Mouse (Mus musculus): Measurements from ENCODE around the gene Cops4. TPM values are rescaled to one million over a fixed set of nuclear protein-coding genes. Genes with fewer than 3 reads are reported as not detected.

Cops4 gene
- polyA plus RNA-seq, 1 experiment from 2014 or later: 254 TPM

GRCm38 (mm10) chr5:100548236-100548635, 30.1 kb downstream of the Cops4 start:
- Histone ChIP-seq H3K9me3 (ENCODE audit: control insufficient read depth, low read length) (no peaks in the 10 kb centered on the region), H3K27me3 (ENCODE audit: control insufficient read depth, insufficient read depth, low read length) (no peaks in the 10 kb centered on the region), H3K27ac (replicated peaks; ENCODE audit: low read depth, low read length) (no peak overlapping the region), H3K4me3 (ENCODE audit: low read depth, low read length) (no peak overlapping the region), H3K4me2 (ENCODE audit: low read depth, severe bottlenecking) (no peak overlapping the region), H3K4me1 (ENCODE audit: control insufficient read depth, insufficient read depth, low read length) (no peaks in the 10 kb centered on the region), H3K9ac (ENCODE audit: low read length) (no peak overlapping the region), H3K36me3 (ENCODE audit: control insufficient read depth, insufficient read depth, low read length) (peaks cover 15% of the 10 kb centered on the region; the same call in 1 of the 2 replicates)
- ATAC-seq (ENCODE audit: insufficient number of reproducible peaks, low FRiP score, low TSS enrichment, low read depth) (no peak), DNase-seq (ENCODE audit: low spot score) (no peak)
- 90% methylated on average over 2 of the region's 2 CpGs for WGBS

GRCm38 (mm10) chr5:100549311-100549710, 31.2 kb downstream of the Cops4 start:
- no peak overlapping the region for H3K4me3 ChIP-seq (ENCODE audit: low read depth, low read length)
- no peak for DNase-seq (ENCODE audit: low spot score)
- H3K27me3 ChIP-seq (ENCODE audit: control insufficient read depth, insufficient read depth, low read length): no peaks in the 10 kb centered on the region
- WGBS: 92% methylated on average over 4 of the region's 4 CpGs
- H3K9me3 ChIP-seq (ENCODE audit: control insufficient read depth, low read length): no peaks in the 10 kb centered on the region
- no peak overlapping the region for H3K27ac ChIP-seq (replicated peaks; ENCODE audit: low read depth, low read length)
- peaks cover 13% of the 10 kb centered on the region; the same call in 1 of the 2 replicates for H3K36me3 ChIP-seq (ENCODE audit: control insufficient read depth, insufficient read depth, low read length)
- no peaks in the 10 kb centered on the region for H3K4me1 ChIP-seq (ENCODE audit: control insufficient read depth, insufficient read depth, low read length)
- H3K4me2 ChIP-seq (ENCODE audit: low read depth, severe bottlenecking): no peak overlapping the region
- no peak for ATAC-seq (ENCODE audit: insufficient number of reproducible peaks, low FRiP score, low TSS enrichment, low read depth)
- no peak overlapping the region for H3K9ac ChIP-seq (ENCODE audit: low read length)

GRCm38 (mm10) chr5:100550151-100550550, 32.0 kb downstream of the Cops4 start:
- Histone ChIP-seq H3K9ac (ENCODE audit: low read length) (no peak overlapping the region), H3K36me3 (ENCODE audit: control insufficient read depth, insufficient read depth, low read length) (peaks cover 10% of the 10 kb centered on the region; the same call in 1 of the 2 replicates), H3K9me3 (ENCODE audit: control insufficient read depth, low read length) (no peaks in the 10 kb centered on the region), H3K4me1 (ENCODE audit: control insufficient read depth, insufficient read depth, low read length) (no peaks in the 10 kb centered on the region), H3K27ac (replicated peaks; ENCODE audit: low read depth, low read length) (no peak overlapping the region), H3K4me3 (ENCODE audit: low read depth, low read length) (no peak overlapping the region), H3K27me3 (ENCODE audit: control insufficient read depth, insufficient read depth, low read length) (no peaks in the 10 kb centered on the region), H3K4me2 (ENCODE audit: low read depth, severe bottlenecking) (no peak overlapping the region)
- DNase-seq (ENCODE audit: low spot score) (no peak), ATAC-seq (ENCODE audit: insufficient number of reproducible peaks, low FRiP score, low TSS enrichment, low read depth) (no peak)
- WGBS: 92% methylated on average over 1 of the region's 1 CpGs

- ATAC-seq (ENCODE audit: insufficient number of reproducible peaks, low FRiP score, low TSS enrichment, low read depth): no peak
- Histone ChIP-seq H3K4me3 (ENCODE audit: low read depth, low read length) (no peak overlapping the region), H3K36me3 (ENCODE audit: control insufficient read depth, insufficient read depth, low read length) (0 out of 2 replicates have a peak, but pooled peaks cover 2% of the 10 kb centered on the region), H3K27me3 (ENCODE audit: control insufficient read depth, insufficient read depth, low read length) (no peaks in the 10 kb centered on the region), H3K4me1 (ENCODE audit: control insufficient read depth, insufficient read depth, low read length) (no peaks in the 10 kb centered on the region), H3K4me2 (ENCODE audit: low read depth, severe bottlenecking) (no peak overlapping the region), H3K9me3 (ENCODE audit: control insufficient read depth, low read length) (no peaks in the 10 kb centered on the region), H3K27ac (replicated peaks; ENCODE audit: low read depth, low read length) (no peak overlapping the region), H3K9ac (ENCODE audit: low read length) (no peak overlapping the region)
- DNase-seq (ENCODE audit: low spot score): no peak
- 77% methylated on average over 2 of the region's 2 CpGs for WGBS
Observed at GRCm38 (mm10) chr5:100551952-100552351, 33.8 kb downstream of the Cops4 start.

- no peak overlapping the region for H3K9ac ChIP-seq (ENCODE audit: low read length)
- no peak overlapping the region for H3K4me2 ChIP-seq (ENCODE audit: low read depth, severe bottlenecking)
- no peaks in the 10 kb centered on the region for H3K36me3 ChIP-seq (ENCODE audit: control insufficient read depth, insufficient read depth, low read length)
- no peak overlapping the region for H3K4me3 ChIP-seq (ENCODE audit: low read depth, low read length)
- no peaks in the 10 kb centered on the region for H3K4me1 ChIP-seq (ENCODE audit: control insufficient read depth, insufficient read depth, low read length)
- ATAC-seq (ENCODE audit: insufficient number of reproducible peaks, low FRiP score, low TSS enrichment, low read depth) (no peak), DNase-seq (ENCODE audit: low spot score) (no peak)
- no peaks in the 10 kb centered on the region for H3K27me3 ChIP-seq (ENCODE audit: control insufficient read depth, insufficient read depth, low read length)
- H3K27ac ChIP-seq (replicated peaks; ENCODE audit: low read depth, low read length): no peak overlapping the region
- H3K9me3 ChIP-seq (ENCODE audit: control insufficient read depth, low read length): no peaks in the 10 kb centered on the region
- WGBS: 74% methylated on average over 8 of the region's 8 CpGs
Observed at GRCm38 (mm10) chr5:100553426-100553825, 35.3 kb downstream of the Cops4 start.

- Histone ChIP-seq H3K4me2 (ENCODE audit: low read depth, severe bottlenecking) (no peak overlapping the region), H3K27me3 (ENCODE audit: control insufficient read depth, insufficient read depth, low read length) (no peaks in the 10 kb centered on the region), H3K4me3 (ENCODE audit: low read depth, low read length) (no peak overlapping the region), H3K9me3 (ENCODE audit: control insufficient read depth, low read length) (no peaks in the 10 kb centered on the region), H3K4me1 (ENCODE audit: control insufficient read depth, insufficient read depth, low read length) (no peaks in the 10 kb centered on the region), H3K9ac (ENCODE audit: low read length) (no peak overlapping the region), H3K36me3 (ENCODE audit: control insufficient read depth, insufficient read depth, low read length) (no peaks in the 10 kb centered on the region), H3K27ac (replicated peaks; ENCODE audit: low read depth, low read length) (no peak overlapping the region)
- DNase-seq (ENCODE audit: low spot score) (no peak), ATAC-seq (ENCODE audit: insufficient number of reproducible peaks, low FRiP score, low TSS enrichment, low read depth) (no peak)
- WGBS: 88% methylated on average over 14 of the region's 14 CpGs
Observed at GRCm38 (mm10) chr5:100557019-100557418, 38.9 kb downstream of the Cops4 start.

GRCm38 (mm10) chr5:100557537-100557936, 39.4 kb downstream of the Cops4 start:
- Histone ChIP-seq H3K4me2 (ENCODE audit: low read depth, severe bottlenecking) (no peak overlapping the region), H3K27me3 (ENCODE audit: control insufficient read depth, insufficient read depth, low read length) (no peaks in the 10 kb centered on the region), H3K9ac (ENCODE audit: low read length) (no peak overlapping the region), H3K4me1 (ENCODE audit: control insufficient read depth, insufficient read depth, low read length) (no peaks in the 10 kb centered on the region), H3K36me3 (ENCODE audit: control insufficient read depth, insufficient read depth, low read length) (no peaks in the 10 kb centered on the region), H3K4me3 (ENCODE audit: low read depth, low read length) (no peak overlapping the region), H3K27ac (replicated peaks; ENCODE audit: low read depth, low read length) (no peak overlapping the region), H3K9me3 (ENCODE audit: control insufficient read depth, low read length) (no peaks in the 10 kb centered on the region)
- 76% methylated on average over 9 of the region's 9 CpGs for WGBS
- DNase-seq (ENCODE audit: low spot score): no peak
- ATAC-seq (ENCODE audit: insufficient number of reproducible peaks, low FRiP score, low TSS enrichment, low read depth): no peak

- no peak for DNase-seq (ENCODE audit: low spot score)
- H3K27ac ChIP-seq (replicated peaks; ENCODE audit: low read depth, low read length): no peak overlapping the region
- H3K4me2 ChIP-seq (ENCODE audit: low read depth, severe bottlenecking): no peak overlapping the region
- no peak overlapping the region for H3K4me3 ChIP-seq (ENCODE audit: low read depth, low read length)
- no peaks in the 10 kb centered on the region for H3K27me3 ChIP-seq (ENCODE audit: control insufficient read depth, insufficient read depth, low read length)
- no peak overlapping the region for H3K9ac ChIP-seq (ENCODE audit: low read length)
- no peak for ATAC-seq (ENCODE audit: insufficient number of reproducible peaks, low FRiP score, low TSS enrichment, low read depth)
- H3K4me1 ChIP-seq (ENCODE audit: control insufficient read depth, insufficient read depth, low read length): no peaks in the 10 kb centered on the region
- 86% methylated on average over 3 of the region's 3 CpGs for WGBS
- no peaks in the 10 kb centered on the region for H3K36me3 ChIP-seq (ENCODE audit: control insufficient read depth, insufficient read depth, low read length)
- H3K9me3 ChIP-seq (ENCODE audit: control insufficient read depth, low read length): no peaks in the 10 kb centered on the region
Observed at GRCm38 (mm10) chr5:100558783-100559182, 40.7 kb downstream of the Cops4 start.

- WGBS: 95% methylated on average over 7 of the region's 7 CpGs
Observed at GRCm38 (mm10) chr5:100559357-100559756, 41.2 kb downstream of the Cops4 start.

More at GRCm38 (mm10) chr5:100559357-100559756, 41.2 kb downstream of the Cops4 start:
- Histone ChIP-seq H3K9ac (ENCODE audit: low read length) (no peak overlapping the region), H3K27ac (replicated peaks; ENCODE audit: low read depth, low read length) (no peak overlapping the region), H3K36me3 (ENCODE audit: control insufficient read depth, insufficient read depth, low read length) (no peaks in the 10 kb centered on the region), H3K4me1 (ENCODE audit: control insufficient read depth, insufficient read depth, low read length) (no peaks in the 10 kb centered on the region), H3K4me3 (ENCODE audit: low read depth, low read length) (no peak overlapping the region), H3K9me3 (ENCODE audit: control insufficient read depth, low read length) (no peaks in the 10 kb centered on the region), H3K4me2 (ENCODE audit: low read depth, severe bottlenecking) (no peak overlapping the region), H3K27me3 (ENCODE audit: control insufficient read depth, insufficient read depth, low read length) (no peaks in the 10 kb centered on the region)
- DNase-seq (ENCODE audit: low spot score): no peak
- no peak for ATAC-seq (ENCODE audit: insufficient number of reproducible peaks, low FRiP score, low TSS enrichment, low read depth)

Data from limb, embryonic 11.5 days (tissue).